Mouse (Mus musculus): ENCODE measurements around the gene Ciapin1. TPM values are rescaled to one million over a fixed set of nuclear protein-coding genes. Genes with fewer than 3 reads are reported as not detected.
A peak's percentile ranks its signal among the peaks of the same experiment; 100 is the strongest.

Ciapin1 gene
- total RNA-seq, 2 experiments from 2014 or later: 30.8 to 38.8 TPM

DNA sequence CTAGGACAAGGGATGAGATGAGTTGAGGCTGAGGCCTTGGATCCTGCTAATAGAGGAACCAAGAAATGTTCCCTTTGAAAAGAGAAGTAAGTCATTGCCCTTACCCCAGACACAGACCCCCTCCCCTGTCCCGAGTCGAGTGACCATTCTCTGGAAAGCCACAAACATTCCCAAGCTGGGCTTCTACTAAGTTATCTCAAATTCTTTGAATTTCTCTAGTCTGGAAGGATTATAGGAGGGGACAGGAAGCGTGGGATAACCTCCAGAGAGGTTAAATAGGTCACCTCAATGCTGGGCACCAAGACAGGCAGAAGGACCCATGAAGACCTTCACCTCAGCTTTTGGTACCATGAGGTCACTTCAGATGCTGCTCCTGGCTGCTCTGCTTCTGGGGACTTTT is 28.0 kb downstream of the Ciapin1 start, which contains the start of gene Ccl17:
Gene Ccl17, plus strand, starts transcription at position 301 of the 400 bp plus-strand sequence.
- DNase-seq (ENCODE audit: low spot score): no peak

- no peak for DNase-seq (ENCODE audit: low spot score)
These were observed 29.8 kb downstream of the Ciapin1 start for GRCm38 (mm10) chr8:94808372-94808771.

DNA sequence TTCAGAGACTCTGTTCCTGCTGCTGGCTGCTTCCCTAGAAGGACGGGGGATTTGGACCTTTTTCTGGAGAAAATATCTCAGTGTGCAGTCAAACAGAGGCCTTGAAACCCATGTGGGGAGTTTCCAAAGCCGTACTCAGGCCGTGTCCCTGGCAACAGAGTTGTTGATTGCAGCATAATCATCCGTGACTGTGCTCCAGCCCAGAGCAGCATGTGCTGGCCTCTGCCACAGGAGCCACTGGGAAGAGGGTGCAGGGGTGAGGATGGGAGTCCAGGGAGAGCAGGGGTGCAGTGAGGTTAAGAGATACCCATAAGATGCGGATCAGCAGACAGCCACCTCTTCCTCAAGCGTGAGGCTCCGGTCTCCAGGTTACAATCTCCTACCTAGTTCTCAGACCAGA is 30.7 kb downstream of the Ciapin1 start:
- no peak for DNase-seq (ENCODE audit: low spot score)

- no peak for DNase-seq (ENCODE audit: low spot score)
These were observed 32.3 kb downstream of the Ciapin1 start for GRCm38 (mm10) chr8:94805811-94806210.

GRCm38 (mm10) chr8:94804546-94805340 is 33.4 kb downstream of the Ciapin1 start:
- no peak for DNase-seq (ENCODE audit: low spot score)

GRCm38 (mm10) chr8:94803551-94803950 is 34.6 kb downstream of the Ciapin1 start:
- DNase-seq (ENCODE audit: low spot score): no peak

DNA sequence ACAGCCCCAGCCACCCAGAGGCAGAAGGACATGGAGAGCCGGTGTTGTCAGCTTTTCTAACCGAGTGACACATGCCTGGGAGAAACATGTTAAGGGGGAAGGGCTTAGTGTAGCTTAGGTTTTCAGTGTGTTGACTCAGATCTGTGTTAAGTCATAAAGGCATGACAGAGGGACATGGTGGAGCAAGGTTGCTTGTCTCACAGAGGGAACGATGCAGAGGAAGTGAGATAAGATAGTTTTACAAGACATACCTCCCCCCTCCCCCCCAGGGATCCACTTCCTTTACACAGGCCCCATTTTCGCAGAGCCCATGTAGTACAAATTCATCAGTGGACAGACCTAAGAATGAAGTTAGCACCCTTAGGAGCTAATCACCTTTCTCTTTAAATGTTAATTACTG is 35.8 kb downstream of the Ciapin1 start:
- DNase-seq (ENCODE audit: low spot score): no peak

DNA sequence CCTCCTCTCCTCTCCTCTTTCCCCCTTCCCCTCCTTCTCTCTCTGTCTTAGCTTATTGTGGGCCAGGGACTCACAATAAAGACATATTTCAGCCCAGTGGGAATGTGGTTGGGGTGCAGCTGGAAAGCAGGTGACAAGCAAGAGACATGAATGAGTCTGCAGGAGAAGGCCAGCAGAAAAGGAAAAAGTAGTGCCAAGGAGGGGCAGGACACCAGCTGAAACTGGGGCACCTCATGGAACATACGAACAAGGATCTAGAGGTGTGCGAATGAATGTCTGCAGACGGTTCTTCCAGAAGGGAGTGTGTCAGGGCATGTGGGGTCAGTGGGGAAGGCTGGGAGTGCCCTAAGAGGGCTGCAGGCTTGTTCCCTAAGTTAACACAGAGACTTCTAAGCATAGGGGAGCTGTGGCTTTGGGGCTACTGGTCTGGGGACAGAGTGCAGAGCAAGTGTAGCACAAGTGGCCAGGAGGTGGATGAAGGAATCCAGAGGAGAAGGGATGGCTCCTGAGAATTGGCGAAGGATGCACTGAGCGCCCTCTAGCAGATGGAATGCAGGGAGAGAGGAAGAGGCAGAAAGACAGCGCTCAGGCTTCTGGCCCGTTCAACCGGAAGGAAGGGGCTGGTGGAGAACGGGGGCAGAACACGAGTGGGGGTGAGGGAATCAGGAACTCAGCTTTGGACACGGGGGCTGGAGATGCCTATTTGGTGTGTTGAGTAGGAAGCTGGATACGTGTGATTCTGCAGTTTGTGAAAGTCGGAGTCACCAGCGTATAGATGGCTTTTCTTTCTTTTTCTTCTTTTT is 36.7 kb downstream of the Ciapin1 start:
- peak; percentile 50 for DNase-seq (ENCODE audit: low spot score)

GRCm38 (mm10) chr8:94800278-94800968 is 37.7 kb downstream of the Ciapin1 start:
- no peak for DNase-seq (ENCODE audit: low spot score)

- DNase-seq (ENCODE audit: low spot score): no peak
These were observed 43.4 kb downstream of the Ciapin1 start for GRCm38 (mm10) chr8:94794782-94795181.

DNA sequence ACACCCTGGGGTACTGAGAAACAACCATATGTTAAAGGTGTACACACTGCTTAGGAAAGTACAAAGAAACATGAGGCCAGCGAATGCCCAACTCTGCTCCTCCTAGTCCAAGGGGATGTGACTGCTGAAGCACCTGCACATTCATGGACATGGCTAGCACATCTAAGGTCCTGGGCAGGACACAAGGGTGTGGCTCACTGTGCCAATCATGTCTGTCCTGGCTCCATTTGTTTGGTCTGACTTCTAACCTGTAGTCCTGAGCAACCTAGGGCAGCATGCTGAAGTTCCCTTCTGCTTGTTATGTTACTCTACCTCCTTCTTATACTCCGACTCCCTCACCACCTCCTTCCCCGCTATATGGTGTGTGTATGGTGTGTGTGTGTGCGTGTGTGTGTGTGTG is 43.8 kb downstream of the Ciapin1 start:
- DNase-seq (ENCODE audit: low spot score): no peak

DNA sequence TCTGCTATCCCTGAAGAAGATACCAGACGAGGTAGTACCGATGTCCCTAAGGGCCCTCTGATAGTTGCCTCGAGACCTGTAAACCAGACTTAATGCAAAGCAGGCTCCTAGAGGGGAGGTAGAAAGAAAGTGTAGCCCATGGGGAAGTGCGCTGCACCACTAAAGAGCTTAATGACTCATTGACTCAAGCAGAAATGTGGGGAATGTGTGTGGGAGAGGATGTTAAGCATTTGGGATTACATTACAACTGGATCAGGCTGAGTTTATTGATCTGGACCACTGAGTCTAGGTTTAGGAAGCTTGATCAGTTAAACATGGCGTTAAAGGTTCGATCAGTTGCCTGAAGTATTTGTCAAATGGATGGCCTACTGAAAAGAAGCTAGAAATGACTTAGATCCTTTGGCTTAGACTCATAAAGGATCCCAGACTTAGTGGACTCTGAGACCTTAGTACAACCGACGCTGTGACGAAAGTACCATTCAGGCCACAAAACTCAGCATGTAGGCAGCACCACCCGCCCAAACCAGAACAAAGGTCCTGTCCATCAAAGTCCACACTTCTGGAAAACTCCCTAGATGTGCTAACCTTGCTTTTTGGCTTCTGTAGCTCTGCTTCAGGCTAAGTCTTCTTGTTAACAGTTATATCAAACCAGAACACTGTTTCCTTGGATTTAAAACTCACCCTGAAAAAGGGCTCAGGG is 48.8 kb downstream of the Ciapin1 start:
- DNase-seq (ENCODE audit: low spot score): no peak

DNA sequence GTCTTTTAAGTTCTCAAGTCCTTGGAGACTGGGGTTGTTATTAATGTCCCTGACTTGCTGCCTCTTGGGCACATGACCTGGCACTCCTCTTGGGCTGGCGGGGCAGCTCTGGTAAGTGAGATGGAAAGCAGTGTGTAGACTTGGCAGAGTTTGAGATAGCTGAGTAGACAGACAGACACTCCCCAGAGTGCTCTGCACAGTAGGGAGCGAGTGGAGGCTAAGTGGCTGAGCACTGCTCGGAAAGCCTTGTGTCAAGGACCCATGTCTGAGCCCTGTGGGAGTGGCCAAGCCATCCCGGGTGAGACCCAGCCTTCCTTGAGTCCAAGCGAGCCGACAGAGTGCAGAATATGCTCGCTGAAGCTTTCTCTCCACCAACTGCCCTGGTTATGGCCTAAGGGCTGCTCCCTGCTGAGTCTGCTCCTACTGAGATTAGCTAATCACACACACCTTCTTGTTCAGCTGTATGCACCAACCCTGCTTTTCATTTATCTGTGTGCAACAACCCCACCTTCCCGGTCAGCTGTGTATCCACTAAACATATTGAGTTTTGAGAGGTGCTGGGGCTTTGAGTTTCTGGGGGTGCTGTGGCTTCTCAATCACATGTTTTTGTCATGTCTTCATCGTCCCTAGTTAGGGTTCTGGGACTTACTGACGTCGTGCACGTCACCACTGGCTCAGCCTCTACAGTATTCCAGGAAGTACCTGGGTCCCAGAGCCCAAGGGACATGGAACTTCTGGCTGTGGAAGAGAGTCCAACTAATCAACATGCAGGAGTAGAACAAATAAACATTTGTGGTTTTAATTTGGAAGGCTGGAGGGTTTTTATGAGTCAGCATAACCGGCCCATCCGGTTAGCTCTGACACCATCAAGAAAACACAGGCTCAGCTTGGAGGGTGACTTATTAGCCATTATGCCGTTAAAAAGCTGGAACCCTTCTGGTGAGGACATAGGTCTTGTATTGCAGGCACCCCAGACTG is 50.3 kb downstream of the Ciapin1 start:
- DNase-seq (ENCODE audit: low spot score): peak; percentile 50

- no peak for DNase-seq (ENCODE audit: low spot score)
These were observed 52.1 kb downstream of the Ciapin1 start for GRCm38 (mm10) chr8:94785995-94786595.

- peak; percentile 47 for DNase-seq (ENCODE audit: low spot score)
These were observed 52.7 kb downstream of the Ciapin1 start for GRCm38 (mm10) chr8:94785247-94785985.

DNA sequence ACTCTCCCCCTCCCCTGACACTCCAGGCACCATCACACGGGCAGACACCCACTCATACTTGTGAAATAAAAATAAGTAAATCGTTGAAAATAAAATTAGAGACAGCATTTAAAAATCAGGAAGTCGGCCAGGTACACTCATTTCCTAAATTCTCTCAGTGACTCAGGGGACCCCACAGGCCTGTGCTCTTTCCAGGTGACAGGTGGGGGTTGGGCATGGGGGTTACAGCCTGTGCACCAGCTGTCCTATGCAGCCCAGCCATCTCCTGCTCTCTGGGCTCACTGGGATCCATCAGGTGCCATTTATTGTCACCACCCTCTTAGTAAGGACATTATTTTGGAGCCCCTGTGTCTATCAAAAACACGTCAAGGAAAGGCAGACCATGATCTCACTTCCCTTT is 54.3 kb downstream of the Ciapin1 start:
- DNase-seq (ENCODE audit: low spot score): no peak

DNA sequence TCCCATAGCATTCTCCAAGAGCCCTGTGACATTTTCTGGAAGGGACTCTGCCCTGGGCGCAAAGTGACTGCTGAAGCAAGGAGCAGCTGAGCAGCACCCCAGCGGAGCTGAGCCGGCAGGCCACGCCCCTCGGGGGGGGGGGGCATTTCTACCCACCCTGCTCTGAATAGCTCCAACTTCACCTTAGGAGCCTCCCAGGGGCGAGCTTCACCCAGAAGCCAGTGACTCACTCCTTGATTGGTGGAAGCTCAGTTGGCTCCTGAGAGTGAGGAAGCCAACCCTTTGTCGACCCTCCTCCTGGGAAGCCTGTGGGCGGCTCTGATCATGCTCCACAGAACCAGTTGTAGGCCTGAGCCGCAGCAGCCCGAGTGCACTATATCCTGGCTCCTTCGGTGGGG is 56.3 kb downstream of the Ciapin1 start:
- DNase-seq (ENCODE audit: low spot score): no peak

- no peak for DNase-seq (ENCODE audit: low spot score)
These were observed 56.9 kb downstream of the Ciapin1 start for GRCm38 (mm10) chr8:94781155-94781837.

Data from gastrocnemius, adult 18-20 months (tissue).